29 mouse cellular contexts compared by ENCODE assay signal in the genomic region with DNA sequence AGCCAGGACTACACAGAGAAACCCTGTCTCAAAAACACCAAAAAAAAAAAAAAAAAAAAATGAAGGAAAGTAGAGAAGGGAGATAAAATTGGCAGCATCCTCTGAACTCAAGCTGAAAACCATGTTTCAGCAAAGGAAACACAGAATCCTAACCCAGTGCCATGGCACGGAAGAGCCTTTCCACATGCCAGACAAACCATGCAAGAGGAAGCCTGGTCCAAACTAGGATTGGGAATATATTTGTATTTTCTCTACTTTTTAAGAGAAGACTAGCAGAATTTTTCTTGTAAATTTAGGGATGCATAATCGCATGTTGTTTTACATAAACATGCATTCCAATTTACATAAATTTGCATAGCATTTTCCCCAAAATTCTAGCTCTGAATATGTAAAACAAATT.
"Had no signal": no experiment of that assay in that cellular context is flagged by ENCODE, and none has a peak within 500 bp of the region (broad histone marks: within the 10 kb centered on the region; RNA-seq: fewer than 3 reads in every experiment).

No protein-coding gene starts in this region.

- H3K4me1 ChIP-seq: heart, embryonic 10.5 days; heart, embryonic 12.5 days; hindbrain, embryonic 10.5 days; hindbrain, embryonic 12.5 days; intestine, embryonic 15.5 days; limb, embryonic 10.5 days; limb, embryonic 12.5 days; liver, embryonic 13.5 days; liver, embryonic 15.5 days had no signal

- H3K4me2 ChIP-seq: heart, embryonic 12.5 days; hindbrain, embryonic 12.5 days; hindbrain, embryonic 14.5 days; intestine, embryonic 15.5 days; limb, embryonic 12.5 days; liver, embryonic 11.5 days; liver, embryonic 13.5 days; liver, embryonic 15.5 days had no signal

- H3K9ac ChIP-seq: heart, embryonic 12.5 days; hindbrain, embryonic 12.5 days; hindbrain, embryonic 14.5 days; intestine, embryonic 15.5 days; limb, embryonic 12.5 days; liver, embryonic 13.5 days; liver, embryonic 15.5 days; liver, postnatal 0 days had no signal

- H3K4me3 ChIP-seq: heart, adult 2 months; heart, embryonic 10.5 days; heart, embryonic 12.5 days; hindbrain, embryonic 10.5 days; hindbrain, embryonic 12.5 days; intestine, embryonic 15.5 days; layer of hippocampus, adult 2 months; left cerebral cortex, adult 2 months; limb, embryonic 10.5 days; limb, embryonic 12.5 days; liver, embryonic 13.5 days; liver, embryonic 15.5 days had no signal

- H3K27me3 ChIP-seq: heart, embryonic 12.5 days; hindbrain, embryonic 12.5 days; intestine, embryonic 15.5 days; limb, embryonic 12.5 days; liver, embryonic 13.5 days; liver, embryonic 15.5 days had no signal

- ATAC-seq: hindbrain, embryonic 16.5 days; inflammation-experienced regulatory T-cells, adult 6 months; intestine, embryonic 15.5 days; intestine, postnatal 0 days; liver, postnatal 0 days had no signal

- DNase-seq: gastrocnemius, postnatal 14 days; gastrocnemius, postnatal 36 days; heart, adult 11 months; heart, adult 2 months; heart, postnatal 10 days; heart, postnatal 4 days; kidney, adult 18-20 months; kidney, adult 8-10 months; kidney, postnatal 10 days; kidney, postnatal 25 days; kidney, postnatal 4 days; liver; liver, embryonic 13.5 days; liver, postnatal 0 days had no signal

- H3K36me3 ChIP-seq: heart, embryonic 10.5 days; heart, embryonic 12.5 days; hindbrain, embryonic 10.5 days; hindbrain, embryonic 12.5 days; intestine, embryonic 15.5 days; limb, embryonic 10.5 days; limb, embryonic 12.5 days; liver, embryonic 13.5 days; liver, embryonic 15.5 days had no signal

- H3K27ac ChIP-seq: heart, adult 2 months; heart, embryonic 10.5 days; hindbrain, embryonic 10.5 days; hindbrain, embryonic 12.5 days; hindbrain, embryonic 14.5 days; intestine, embryonic 15.5 days; layer of hippocampus, adult 2 months; left cerebral cortex, adult 2 months; limb, embryonic 10.5 days; limb, embryonic 12.5 days; liver, embryonic 13.5 days; liver, embryonic 15.5 days had no signal

- H3K9me3 ChIP-seq: heart, embryonic 10.5 days; heart, embryonic 12.5 days; hindbrain, embryonic 10.5 days; hindbrain, embryonic 12.5 days; intestine, embryonic 15.5 days; limb, embryonic 10.5 days; limb, embryonic 12.5 days; liver, embryonic 13.5 days; liver, embryonic 15.5 days had no signal
